Mouse (Mus musculus): Measurements from ENCODE around the gene Cbr1. TPM values are rescaled to one million over a fixed set of nuclear protein-coding genes. Genes with fewer than 3 reads are reported as not detected.
A peak's percentile ranks its signal among the peaks of the same experiment; 100 is the strongest.

Gene Cbr1
- total and polyA plus RNA-seq, 2 experiments from 2014 or later: 55.5 to 56.1 TPM

- H3K27me3 ChIP-seq (ENCODE audit: control insufficient read depth, insufficient read depth, low read length): no peaks in the 10 kb centered on the region
- no peak overlapping the region for H3K9ac ChIP-seq (replicated peaks; ENCODE audit: low read depth, low read length)
- peaks cover 11% of the 10 kb centered on the region; the same call in 1 of the 2 replicates for H3K36me3 ChIP-seq (replicated peaks; ENCODE audit: control insufficient read depth, insufficient read depth, low read length)
- no peak overlapping the region for H3K27ac ChIP-seq (ENCODE audit: low read depth)
- no peak for DNase-seq (ENCODE audit: low spot score)
- no peaks in the 10 kb centered on the region for H3K9me3 ChIP-seq (replicated peaks; ENCODE audit: control insufficient read depth, low read length)
- H3K4me1 ChIP-seq (ENCODE audit: control insufficient read depth, insufficient read depth): peaks cover 5% of the 10 kb centered on the region
- no peak for TF ChIP-seq CTCF (IDR thresholded peaks at IDR 0.05; ENCODE audit: low read depth)
- no peak for TF ChIP-seq EP300 (IDR thresholded peaks at IDR 0.05; ENCODE audit: low read depth)
- H3K4me3 ChIP-seq (ENCODE audit: low read depth, low read length): no peak overlapping the region
- 84% methylated on average over 6 of the region's 6 CpGs for WGBS
- H3K4me2 ChIP-seq (ENCODE audit: low read depth, low read length): no peak overlapping the region
- ATAC-seq (ENCODE audit: insufficient read depth, low read depth): no peak
Observed at GRCm38 (mm10) chr16:93599461-93599860, 6.2 kb upstream of the Cbr1 start.

GRCm38 (mm10) chr16:93603439-93604212 is 2.0 kb upstream of the Cbr1 start, which contains the start of gene Setd4:
Gene Setd4, minus strand, starts transcription at chr16:93604063.
- peak; percentile 89 for DNase-seq (ENCODE audit: low spot score)
- Histone ChIP-seq H3K4me1 (ENCODE audit: control insufficient read depth, insufficient read depth) (peaks cover 14% of the 10 kb centered on the region), H3K4me3 (ENCODE audit: low read depth, low read length) (peak within 1 kb of the TSS; percentile 81), H3K4me2 (ENCODE audit: low read depth, low read length) (peak within 1 kb of the TSS; percentile 96), H3K27ac (ENCODE audit: low read depth) (peak within 1 kb of the TSS; percentile 95), H3K9ac (replicated peaks; ENCODE audit: low read depth, low read length) (peak within 1 kb of the TSS; percentile 78), H3K9me3 (replicated peaks; ENCODE audit: control insufficient read depth, low read length) (no peaks in the 10 kb centered on the region), H3K36me3 (replicated peaks; ENCODE audit: control insufficient read depth, insufficient read depth, low read length) (peaks cover 4% of the 10 kb centered on the region; the same call in 1 of the 2 replicates), H3K27me3 (ENCODE audit: control insufficient read depth, insufficient read depth, low read length) (no peaks in the 10 kb centered on the region)
- TF ChIP-seq EP300 (IDR thresholded peaks at IDR 0.05; ENCODE audit: low read depth) (0 out of 2 replicates have a peak, but pooled peaks have one; percentile 71), CTCF (IDR thresholded peaks at IDR 0.05; ENCODE audit: low read depth) (0 out of 2 replicates have a peak, but pooled peaks have one; percentile 11)
- 1% methylated on average over 55 of the region's 55 CpGs for WGBS
- peak; percentile 88 for ATAC-seq (ENCODE audit: insufficient read depth, low read depth)

GRCm38 (mm10) chr16:93604481-93604969 is 1.1 kb upstream of the Cbr1 start:
- WGBS: 4% methylated on average over 16 of the region's 16 CpGs

GRCm38 (mm10) chr16:93606146-93606545 is 493 bp downstream of the Cbr1 start:
- WGBS: 92% methylated on average over 7 of the region's 7 CpGs
- no peak overlapping the region for H3K4me2 ChIP-seq (ENCODE audit: low read depth, low read length)
- no peak for TF ChIP-seq CTCF (IDR thresholded peaks at IDR 0.05; ENCODE audit: low read depth)
- no peak for TF ChIP-seq EP300 (IDR thresholded peaks at IDR 0.05; ENCODE audit: low read depth)
- DNase-seq (ENCODE audit: low spot score) (no peak), ATAC-seq (ENCODE audit: insufficient read depth, low read depth) (no peak)
- no peaks in the 10 kb centered on the region for H3K9me3 ChIP-seq (replicated peaks; ENCODE audit: control insufficient read depth, low read length)
- H3K36me3 ChIP-seq (replicated peaks; ENCODE audit: control insufficient read depth, insufficient read depth, low read length): 0 out of 2 replicates have a peak, but pooled peaks cover 1% of the 10 kb centered on the region
- no peaks in the 10 kb centered on the region for H3K27me3 ChIP-seq (ENCODE audit: control insufficient read depth, insufficient read depth, low read length)
- H3K27ac ChIP-seq (ENCODE audit: low read depth): no peak overlapping the region
- peaks cover 14% of the 10 kb centered on the region for H3K4me1 ChIP-seq (ENCODE audit: control insufficient read depth, insufficient read depth)
- no peak overlapping the region for H3K9ac ChIP-seq (replicated peaks; ENCODE audit: low read depth, low read length)
- no peak overlapping the region for H3K4me3 ChIP-seq (ENCODE audit: low read depth, low read length)

More at GRCm38 (mm10) chr16:93604481-93604969, 1.1 kb upstream of the Cbr1 start:
- Histone ChIP-seq H3K27me3 (ENCODE audit: control insufficient read depth, insufficient read depth, low read length) (no peaks in the 10 kb centered on the region), H3K9ac (replicated peaks; ENCODE audit: low read depth, low read length) (peak overlapping the region; percentile 78), H3K4me2 (ENCODE audit: low read depth, low read length) (peak overlapping the region; percentile 96), H3K4me1 (ENCODE audit: control insufficient read depth, insufficient read depth) (peaks cover 14% of the 10 kb centered on the region), H3K4me3 (ENCODE audit: low read depth, low read length) (peak overlapping the region; percentile 81), H3K9me3 (replicated peaks; ENCODE audit: control insufficient read depth, low read length) (no peaks in the 10 kb centered on the region), H3K36me3 (replicated peaks; ENCODE audit: control insufficient read depth, insufficient read depth, low read length) (0 out of 2 replicates have a peak, but pooled peaks cover 4% of the 10 kb centered on the region), H3K27ac (ENCODE audit: low read depth) (peak overlapping the region; percentile 95)
- ATAC-seq (ENCODE audit: insufficient read depth, low read depth): no peak
- DNase-seq (ENCODE audit: low spot score): no peak
- TF ChIP-seq EP300 (IDR thresholded peaks at IDR 0.05; ENCODE audit: low read depth): no peak
- no peak for TF ChIP-seq CTCF (IDR thresholded peaks at IDR 0.05; ENCODE audit: low read depth)

- Histone ChIP-seq H3K4me2 (ENCODE audit: low read depth, low read length) (peak overlapping the region; percentile 75), H3K27ac (ENCODE audit: low read depth) (peak overlapping the region; percentile 36; the same call in 1 of the 2 replicates), H3K36me3 (replicated peaks; ENCODE audit: control insufficient read depth, insufficient read depth, low read length) (0 out of 2 replicates have a peak, but pooled peaks cover 4% of the 10 kb centered on the region), H3K9me3 (replicated peaks; ENCODE audit: control insufficient read depth, low read length) (no peaks in the 10 kb centered on the region), H3K27me3 (ENCODE audit: control insufficient read depth, insufficient read depth, low read length) (no peaks in the 10 kb centered on the region), H3K9ac (replicated peaks; ENCODE audit: low read depth, low read length) (peak overlapping the region; percentile 61), H3K4me1 (ENCODE audit: control insufficient read depth, insufficient read depth) (peaks cover 14% of the 10 kb centered on the region), H3K4me3 (ENCODE audit: low read depth, low read length) (peak overlapping the region; percentile 58)
- DNase-seq (ENCODE audit: low spot score) (peak; percentile 77), ATAC-seq (ENCODE audit: insufficient read depth, low read depth) (peak; percentile 52; the same call in 1 of the 2 replicates)
- under 1% methylated on average over 32 of the region's 32 CpGs for WGBS
- TF ChIP-seq CTCF (IDR thresholded peaks at IDR 0.05; ENCODE audit: low read depth) (no peak), EP300 (IDR thresholded peaks at IDR 0.05; ENCODE audit: low read depth) (no peak)
Observed at GRCm38 (mm10) chr16:93607669-93608101, 2.0 kb downstream of the Cbr1 start.
